Comparison of ENCODE assay signal across 2 mouse cellular contexts in the genomic region with DNA sequence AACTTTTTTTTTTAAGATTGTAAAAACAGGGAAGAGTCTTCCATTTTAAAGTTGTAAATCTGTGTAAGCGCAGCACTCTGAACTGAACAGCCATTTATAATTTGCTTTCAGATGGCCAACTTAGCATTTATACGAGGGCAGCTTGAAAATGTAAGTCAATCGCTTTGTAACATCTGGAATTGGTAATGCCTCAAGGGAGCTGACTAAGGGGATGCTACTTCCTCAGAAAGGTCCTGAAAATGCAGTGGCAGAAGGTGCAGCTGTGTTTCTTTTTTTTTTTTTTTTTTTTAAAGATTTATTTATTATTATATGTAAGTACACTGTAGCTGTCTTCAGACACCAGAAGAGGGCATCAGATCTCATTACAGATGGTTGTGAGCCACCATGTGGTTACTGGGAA. TPM values are rescaled to one million over a fixed set of nuclear protein-coding genes. Genes with fewer than 3 reads are reported as not detected.
"Had no signal": no experiment of that assay in that cellular context is flagged by ENCODE, and none has a peak within 500 bp of the region (broad histone marks: within the 10 kb centered on the region; RNA-seq: fewer than 3 reads in every experiment).

No protein-coding gene starts in this region.

RNA-seq across cellular contexts. Expression of gene Adora2b, which starts 35.2 kb away (rescaled TPM):
- total RNA-seq: liver, adult 2 months; megakaryocyte-erythroid progenitor cell, adult 5-6 weeks had no signal
